Mouse (Mus musculus): ENCODE results near the gene Frmd4b. TPM values are rescaled to one million over a fixed set of nuclear protein-coding genes. Genes with fewer than 3 reads are reported as not detected.
"Not testable (repeated sequence)": the region's sequence is repeated elsewhere in the genome, so short reads cannot be mapped to it uniquely, and the experiment has no call there.

Gene Frmd4b
- polyA plus RNA-seq, 1 experiment: 26.8 TPM

- not testable (repeated sequence) for DNase-seq (ENCODE audit: low spot score)
These were observed 259.7 kb downstream of the Frmd4b start for GRCm38 (mm10) chr6:97357606-97358005.

- no peak for DNase-seq (ENCODE audit: low spot score)
These were observed 260.7 kb downstream of the Frmd4b start for GRCm38 (mm10) chr6:97356612-97357011.

- no peak for DNase-seq (ENCODE audit: low spot score)
These were observed 262.2 kb downstream of the Frmd4b start for GRCm38 (mm10) chr6:97355141-97355540.

GRCm38 (mm10) chr6:97353933-97354332 lies 263.4 kb downstream of the Frmd4b start:
- DNase-seq (ENCODE audit: low spot score): no peak

- no peak for DNase-seq (ENCODE audit: low spot score)
These were observed 264.0 kb downstream of the Frmd4b start for GRCm38 (mm10) chr6:97353371-97353770.

GRCm38 (mm10) chr6:97352505-97353154 lies 264.7 kb downstream of the Frmd4b start:
- DNase-seq (ENCODE audit: low spot score): no peak

- DNase-seq (ENCODE audit: low spot score): no peak
These were observed 267.8 kb downstream of the Frmd4b start for GRCm38 (mm10) chr6:97349355-97350138.

GRCm38 (mm10) chr6:97346932-97347331 lies 270.4 kb downstream of the Frmd4b start:
- no peak for DNase-seq (ENCODE audit: low spot score)

- DNase-seq (ENCODE audit: low spot score): no peak
These were observed 270.8 kb downstream of the Frmd4b start for GRCm38 (mm10) chr6:97346527-97346926.

GRCm38 (mm10) chr6:97345921-97346320 lies 271.4 kb downstream of the Frmd4b start:
- no peak for DNase-seq (ENCODE audit: low spot score)

- no peak for DNase-seq (ENCODE audit: low spot score)
These were observed 275.2 kb downstream of the Frmd4b start for GRCm38 (mm10) chr6:97342185-97342584.

GRCm38 (mm10) chr6:97341628-97342027 lies 275.7 kb downstream of the Frmd4b start:
- DNase-seq (ENCODE audit: low spot score): no peak

GRCm38 (mm10) chr6:97341148-97341547 lies 276.2 kb downstream of the Frmd4b start:
- DNase-seq (ENCODE audit: low spot score): no peak

GRCm38 (mm10) chr6:97340211-97340791 lies 277.0 kb downstream of the Frmd4b start:
- no peak for DNase-seq (ENCODE audit: low spot score)

GRCm38 (mm10) chr6:97339271-97339681 lies 278.1 kb downstream of the Frmd4b start:
- no peak for DNase-seq (ENCODE audit: low spot score)

GRCm38 (mm10) chr6:97338843-97339242 lies 278.5 kb downstream of the Frmd4b start:
- DNase-seq (ENCODE audit: low spot score): no peak

GRCm38 (mm10) chr6:97333323-97333722 lies 284.0 kb downstream of the Frmd4b start:
- DNase-seq (ENCODE audit: low spot score): no peak

- no peak for DNase-seq (ENCODE audit: low spot score)
These were observed 293.4 kb downstream of the Frmd4b start for GRCm38 (mm10) chr6:97323951-97324350.

- no peak for DNase-seq (ENCODE audit: low spot score)
These were observed 295.2 kb downstream of the Frmd4b start for GRCm38 (mm10) chr6:97322126-97322525.

- DNase-seq (ENCODE audit: low spot score): no peak
These were observed 296.2 kb downstream of the Frmd4b start for GRCm38 (mm10) chr6:97321156-97321555.

GRCm38 (mm10) chr6:97319081-97319480 lies 298.3 kb downstream of the Frmd4b start:
- DNase-seq (ENCODE audit: low spot score): no peak

- no peak for DNase-seq (ENCODE audit: low spot score)
These were observed 299.4 kb downstream of the Frmd4b start for GRCm38 (mm10) chr6:97317956-97318355.

- no peak for DNase-seq (ENCODE audit: low spot score)
These were observed 300.6 kb downstream of the Frmd4b start for GRCm38 (mm10) chr6:97316716-97317115.

Measured in urinary bladder, adult 2 months (tissue).